Mouse (Mus musculus) Muller cell, postnatal 12 days (primary cell): ENCODE data around the gene 4930503B20Rik.

Experiments used
- DNase-seq: peaks from one replicate; pipeline ENCODE4 v3.0.0-alpha.2; 2015; ENCODE audit errors: inconsistent ontology term

The 4930503B20Rik gene

GRCm38 (mm10) chr3:146599198-146599900 lies 51.8 kb downstream of the 4930503B20Rik start:
- no peak for DNase-seq

GRCm38 (mm10) chr3:146598411-146598810 lies 52.7 kb downstream of the 4930503B20Rik start:
- no peak for DNase-seq

DNA sequence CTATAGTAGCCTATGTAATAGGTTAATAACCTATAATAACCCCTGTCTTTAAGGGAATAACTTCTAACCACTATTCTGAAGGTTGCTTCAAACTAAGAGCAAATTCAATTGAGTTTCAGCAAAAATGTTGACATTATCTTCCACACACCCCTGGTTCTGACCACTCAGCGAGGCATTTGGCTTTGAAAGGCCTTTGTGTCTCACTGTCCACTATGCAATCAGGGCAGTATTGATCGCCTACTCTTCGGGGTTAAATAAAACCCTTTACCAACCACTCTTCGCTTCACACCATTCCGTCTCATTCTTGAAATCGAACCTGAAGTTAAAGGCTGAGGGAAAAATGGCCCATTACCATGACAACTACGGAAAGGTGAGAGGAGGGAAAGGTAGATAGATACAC lies 54.3 kb downstream of the 4930503B20Rik start:
- no peak for DNase-seq

DNA sequence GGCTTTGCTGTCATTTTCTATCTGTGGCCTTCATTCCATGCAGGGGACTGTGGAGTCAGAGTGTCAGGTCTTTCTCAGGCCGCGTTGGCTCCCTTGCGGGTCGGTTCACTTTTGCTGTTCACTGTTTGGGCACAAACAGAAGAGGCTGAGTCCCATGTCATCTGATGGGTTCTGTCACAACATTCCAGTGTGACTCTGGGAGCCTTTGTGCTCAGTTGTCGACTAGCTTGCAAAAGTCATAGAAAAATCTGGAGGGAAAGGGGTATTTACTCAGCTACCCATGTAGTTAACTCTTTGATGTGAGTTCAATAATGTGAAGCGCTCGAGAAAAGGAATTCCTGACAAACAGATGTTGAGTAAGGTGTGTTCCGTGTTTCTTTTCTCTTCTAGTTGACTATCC lies 54.7 kb downstream of the 4930503B20Rik start:
- DNase-seq: no peak

- no peak for DNase-seq
Measured at GRCm38 (mm10) chr3:146595440-146595839, 55.7 kb downstream of the 4930503B20Rik start.
